Mouse (Mus musculus) ES-Bruce4 (cell line): ENCODE results near the gene Insr.

Experiments
- CTCF ChIP-seq: IDR thresholded peaks from one replicate; pipeline ENCODE4 v1.8.1; 2011; ENCODE audit warnings: low read depth, low read length
- POLR2A ChIP-seq: IDR thresholded peaks from one replicate; pipeline ENCODE4 v1.8.1; 2011; ENCODE audit warnings: low read length; ENCODE audit not compliant: insufficient read depth

GRCm38 (mm10) chr8:3324253-3324652 is 44.8 kb upstream of the Insr start:
- no peak for TF ChIP-seq CTCF
- TF ChIP-seq POLR2A: no peak
